Mouse (Mus musculus) MEL (cell line): ENCODE data around the gene Paqr9.

ENCODE experiments used
- CTCF ChIP-seq, 3 experiments: IDR thresholded peaks in 2 of 3; conservative IDR thresholded peaks in 1 of 3; 2 replicates each; pipeline ENCODE4 v1.5.1; 2011 to 2012; ENCODE audit warnings: low read length in 3 of 3, low read depth in 2 of 3, mild to moderate bottlenecking in 2 of 3, improper control_type of control experiment in 1 of 3, inconsistent platforms in 1 of 3, mixed read lengths in 1 of 3, moderate library complexity in 1 of 3; ENCODE audit not compliant: control insufficient read depth in 1 of 3, insufficient read depth in 1 of 3, poor library complexity in 1 of 3, severe bottlenecking in 1 of 3
- EP300 ChIP-seq, 2 experiments: IDR thresholded peaks; 2 replicates each; pipeline ENCODE4 v1.6.1; 2011; ENCODE audit warnings: improper control_type of control experiment in 2 of 2, low read length in 2 of 2, low read depth in 1 of 2, mild to moderate bottlenecking in 1 of 2
- GABPA ChIP-seq: IDR thresholded peaks from 2 replicates; pipeline ENCODE4 v1.6.1; 2012; ENCODE audit warnings: low read depth, mild to moderate bottlenecking, inconsistent platforms, low read length, improper control_type of control experiment, moderate library complexity
- POLR2A ChIP-seq, 2 experiments: IDR thresholded peaks; 2 replicates each; pipeline ENCODE4 v1.6.1; 2011 to 2012; ENCODE audit warnings: low read length in 2 of 2, mild to moderate bottlenecking in 2 of 2, control low read depth in 1 of 2, improper control_type of control experiment in 1 of 2, low read depth in 1 of 2, moderate library complexity in 1 of 2; ENCODE audit not compliant: control insufficient read depth in 1 of 2, insufficient read depth in 1 of 2, poor library complexity in 1 of 2
- RCOR1 ChIP-seq: IDR thresholded peaks from 2 replicates; pipeline ENCODE4 v1.6.1; 2012; ENCODE audit warnings: low read depth, mild to moderate bottlenecking, inconsistent platforms, low read length, improper control_type of control experiment
- TCF12 ChIP-seq: IDR thresholded peaks from 2 replicates; pipeline ENCODE4 v1.6.1; 2014; ENCODE audit warnings: low read depth, mild to moderate bottlenecking, inconsistent platforms, low read length, improper control_type of control experiment, moderate library complexity
- USF2 ChIP-seq, 2 experiments: IDR thresholded peaks; 2 replicates each; pipeline ENCODE4 v1.6.1; 2011 to 2012; ENCODE audit warnings: improper control_type of control experiment in 2 of 2, low read length in 2 of 2, borderline replicate concordance in 1 of 2, inconsistent platforms in 1 of 2, low read depth in 1 of 2, mild to moderate bottlenecking in 1 of 2; ENCODE audit not compliant: insufficient read depth in 1 of 2

DNA sequence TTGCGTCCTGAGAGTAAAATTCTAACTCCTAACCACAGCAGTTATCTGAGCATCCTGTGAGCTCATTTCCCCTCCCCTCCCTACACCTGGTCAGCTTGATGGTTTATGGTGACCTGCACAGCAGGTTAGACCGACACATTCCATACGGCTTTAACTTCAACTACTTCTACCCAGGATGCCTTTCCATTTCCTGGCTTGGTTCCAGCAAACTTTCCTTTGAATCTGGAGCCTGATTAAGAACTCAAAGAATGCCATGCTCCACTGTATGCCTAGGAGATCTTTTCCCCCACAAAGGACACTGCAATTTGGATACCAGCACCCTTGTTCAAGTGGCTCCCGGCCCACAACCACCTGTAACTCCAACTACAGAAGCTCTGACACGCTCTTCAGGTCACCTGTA, 38.9 kb upstream of the Paqr9 start:
- no peak for TF ChIP-seq CTCF (IDR thresholded peaks at IDR 0.05 in 2 of 3, conservative IDR thresholded peaks at IDR 0.05 in 1 of 3; ENCODE audit: control insufficient read depth in 1 of 3, insufficient read depth in 1 of 3, low read depth in 2 of 3, low read length in 3 of 3, poor library complexity in 1 of 3, severe bottlenecking in 1 of 3)
- TF ChIP-seq TCF12: no peak
- TF ChIP-seq EP300 (IDR thresholded peaks at IDR 0.05; ENCODE audit: low read depth in 1 of 2, low read length in 2 of 2): no peak
- TF ChIP-seq GABPA: no peak
- no peak for TF ChIP-seq POLR2A (IDR thresholded peaks at IDR 0.05; ENCODE audit: control insufficient read depth in 1 of 2, insufficient read depth in 1 of 2, low read depth in 1 of 2, low read length in 2 of 2, poor library complexity in 1 of 2)
- no peak for TF ChIP-seq RCOR1
- TF ChIP-seq USF2 (IDR thresholded peaks at IDR 0.05; ENCODE audit: borderline replicate concordance in 1 of 2, insufficient read depth in 1 of 2, low read depth in 1 of 2, low read length in 2 of 2): no peak
